Mouse (Mus musculus) embryonic facial prominence, embryonic 13.5 days (tissue): Measurements from ENCODE around the gene St6galnac3. TPM values are rescaled to one million over a fixed set of nuclear protein-coding genes. Genes with fewer than 3 reads are reported as not detected.
"Not testable (repeated sequence)": the region's sequence is repeated elsewhere in the genome, so short reads cannot be mapped to it uniquely, and the experiment has no call there.

Experiments used
- ATAC-seq: fragments of 200-750 bp; cut with Nextera tagmentation; 2 replicates; pipeline ENCODE4 v1.8.0; 2017; ENCODE audit warnings: low read depth; ENCODE audit not compliant: insufficient number of reproducible peaks, insufficient read depth, low FRiP score, low TSS enrichment
- H3K27ac ChIP-seq: fragments of 300-500 bp; sonication (generic); 2 replicates; pipeline ENCODE4 v1.5.1; 2015; ENCODE audit warnings: moderate library complexity, mild to moderate bottlenecking, inconsistent platforms
- H3K27me3 ChIP-seq: fragments of 300-500 bp; sonication (generic); 2 replicates; pipeline ENCODE4 v1.6.1; 2015; ENCODE audit warnings: mild to moderate bottlenecking, inconsistent platforms
- H3K36me3 ChIP-seq: fragments of 300-500 bp; sonication (generic); 2 replicates; pipeline ENCODE4 v1.6.1; 2015; ENCODE audit warnings: mild to moderate bottlenecking, inconsistent platforms
- H3K4me1 ChIP-seq: fragments of 300-500 bp; sonication (generic); 2 replicates; pipeline ENCODE4 v1.6.1; 2015; ENCODE audit warnings: inconsistent platforms
- H3K4me2 ChIP-seq: fragments of 300-500 bp; sonication (generic); 2 replicates; pipeline ENCODE4 v1.6.1; 2015; ENCODE audit warnings: moderate library complexity, mild to moderate bottlenecking, inconsistent platforms
- H3K4me3 ChIP-seq: fragments of 300-500 bp; sonication (generic); 2 replicates; pipeline ENCODE4 v1.5.1; 2015; ENCODE audit warnings: mild to moderate bottlenecking, inconsistent platforms
- H3K9ac ChIP-seq: fragments of 300-500 bp; sonication (generic); 2 replicates; pipeline ENCODE4 v1.6.1; 2015; ENCODE audit warnings: mild to moderate bottlenecking, inconsistent platforms
- H3K9me3 ChIP-seq: fragments of 300-500 bp; sonication (generic); 2 replicates; pipeline ENCODE4 v1.6.1; 2016; ENCODE audit warnings: inconsistent platforms
- WGBS: fragments of 180-500 bp; shearing (Covaris S2); methylation state at CpG from one replicate; pipeline ENCODE4 v1.1.7; 2015; ENCODE audit warnings: mixed read lengths; 5-methylcytosine and 5-hydroxymethylcytosine counted together
- polyA plus RNA-seq: library from polyadenylated mRNA; unstranded; fragments of >200 nt; fragmentation: Nextera tagmentation; extraction: Ambion mirVana; gene quantifications from 2 replicates; pipeline ENCODE4 v1.2.1, GENCODE M21; 2015

Gene St6galnac3
- polyA plus RNA-seq, 1 experiment from 2014 or later = 60.3 TPM

- no peak overlapping the region for H3K9ac ChIP-seq
- ATAC-seq = no peak
- no peaks in the 10 kb centered on the region for H3K27me3 ChIP-seq
- whole genome bisulfite sequencing = 88% methylated on average over 3 of the region's 3 CpGs
- no peaks in the 10 kb centered on the region for H3K9me3 ChIP-seq
- peaks cover 14% of the 10 kb centered on the region for H3K4me1 ChIP-seq
- no peak overlapping the region for H3K27ac ChIP-seq
- H3K36me3 ChIP-seq = no peaks in the 10 kb centered on the region
- H3K4me2 ChIP-seq = no peak overlapping the region
- no peak overlapping the region for H3K4me3 ChIP-seq
Observed at GRCm38 (mm10) chr3:153400259-153400658, 324.7 kb downstream of the St6galnac3 start.

- Histone ChIP-seq H3K4me2 (no peak overlapping the region), H3K4me3 (no peak overlapping the region), H3K27ac (no peak overlapping the region), H3K27me3 (no peaks in the 10 kb centered on the region), H3K9me3 (no peaks in the 10 kb centered on the region), H3K4me1 (peaks cover 15% of the 10 kb centered on the region), H3K9ac (no peak overlapping the region), H3K36me3 (no peaks in the 10 kb centered on the region)
- ATAC-seq = no peak
- 82% methylated on average over 6 of the region's 6 CpGs for WGBS
Observed at GRCm38 (mm10) chr3:153399574-153399973, 325.4 kb downstream of the St6galnac3 start.

GRCm38 (mm10) chr3:153397726-153398125 lies 327.2 kb downstream of the St6galnac3 start:
- Histone ChIP-seq H3K9me3 (0 out of 2 replicates have a peak, but pooled peaks cover 4% of the 10 kb centered on the region), H3K4me2 (no peak overlapping the region), H3K4me1 (peaks cover 15% of the 10 kb centered on the region), H3K9ac (no peak overlapping the region), H3K4me3 (no peak overlapping the region), H3K27me3 (no peaks in the 10 kb centered on the region), H3K27ac (no peak overlapping the region), H3K36me3 (0 out of 2 replicates have a peak, but pooled peaks cover 3% of the 10 kb centered on the region)
- 86% methylated on average over 9 of the region's 9 CpGs for WGBS
- ATAC-seq = no peak

- ATAC-seq = no peak
- Histone ChIP-seq H3K27me3 (no peaks in the 10 kb centered on the region), H3K4me2 (no peak overlapping the region), H3K9me3 (0 out of 2 replicates have a peak, but pooled peaks cover 4% of the 10 kb centered on the region), H3K4me3 (no peak overlapping the region), H3K4me1 (peaks cover 16% of the 10 kb centered on the region), H3K36me3 (0 out of 2 replicates have a peak, but pooled peaks cover 3% of the 10 kb centered on the region), H3K9ac (no peak overlapping the region), H3K27ac (no peak overlapping the region)
- 64% methylated on average over 12 of the region's 12 CpGs for WGBS
Observed at GRCm38 (mm10) chr3:153396375-153397068, 328.5 kb downstream of the St6galnac3 start.

- Histone ChIP-seq H3K36me3 (0 out of 2 replicates have a peak, but pooled peaks cover 3% of the 10 kb centered on the region), H3K4me3 (no peak overlapping the region), H3K27ac (no peak overlapping the region), H3K9ac (no peak overlapping the region), H3K27me3 (no peaks in the 10 kb centered on the region), H3K4me2 (no peak overlapping the region), H3K4me1 (peaks cover 19% of the 10 kb centered on the region), H3K9me3 (0 out of 2 replicates have a peak, but pooled peaks cover 4% of the 10 kb centered on the region)
- 67% methylated on average over 5 of the region's 5 CpGs for WGBS
- ATAC-seq = no peak
Observed at GRCm38 (mm10) chr3:153395351-153395750, 329.6 kb downstream of the St6galnac3 start.

GRCm38 (mm10) chr3:153394751-153395150 lies 330.2 kb downstream of the St6galnac3 start:
- no peaks in the 10 kb centered on the region for H3K27me3 ChIP-seq
- H3K9me3 ChIP-seq = 0 out of 2 replicates have a peak, but pooled peaks cover 4% of the 10 kb centered on the region
- H3K4me1 ChIP-seq = peaks cover 19% of the 10 kb centered on the region
- 96% methylated on average over 4 of the region's 4 CpGs for WGBS
- H3K27ac ChIP-seq = no peak overlapping the region
- H3K4me2 ChIP-seq = no peak overlapping the region
- no peak overlapping the region for H3K4me3 ChIP-seq
- H3K36me3 ChIP-seq = 0 out of 2 replicates have a peak, but pooled peaks cover 3% of the 10 kb centered on the region
- ATAC-seq = no peak
- H3K9ac ChIP-seq = no peak overlapping the region

GRCm38 (mm10) chr3:153394224-153394623 lies 330.8 kb downstream of the St6galnac3 start:
- Histone ChIP-seq H3K27me3 (no peaks in the 10 kb centered on the region), H3K9me3 (0 out of 2 replicates have a peak, but pooled peaks cover 4% of the 10 kb centered on the region), H3K4me1 (peaks cover 19% of the 10 kb centered on the region), H3K27ac (no peak overlapping the region), H3K4me2 (no peak overlapping the region), H3K9ac (no peak overlapping the region), H3K36me3 (0 out of 2 replicates have a peak, but pooled peaks cover 3% of the 10 kb centered on the region), H3K4me3 (no peak overlapping the region)
- 84% methylated on average over 9 of the region's 9 CpGs for WGBS
- ATAC-seq = no peak

GRCm38 (mm10) chr3:153391451-153391850 lies 333.5 kb downstream of the St6galnac3 start:
- not testable (repeated sequence) for H3K4me3 ChIP-seq, ATAC-seq, H3K9ac ChIP-seq, H3K4me2 ChIP-seq, H3K36me3 ChIP-seq, H3K27ac ChIP-seq, H3K27me3 ChIP-seq, H3K9me3 ChIP-seq
- 66% methylated on average over 1 of the region's 1 CpGs for WGBS
- peaks cover 19% of the 10 kb centered on the region for H3K4me1 ChIP-seq

GRCm38 (mm10) chr3:153384651-153385050 lies 340.3 kb downstream of the St6galnac3 start:
- not testable (repeated sequence) for ATAC-seq, H3K27ac ChIP-seq
- WGBS = 83% methylated on average over 5 of the region's 5 CpGs

GRCm38 (mm10) chr3:153383656-153384055 lies 341.3 kb downstream of the St6galnac3 start:
- H3K4me3 ChIP-seq = no peak overlapping the region
- no peak for ATAC-seq
- WGBS = 94% methylated on average over 2 of the region's 2 CpGs
- no peak overlapping the region for H3K4me2 ChIP-seq
- no peaks in the 10 kb centered on the region for H3K4me1 ChIP-seq
- H3K9me3 ChIP-seq = no peaks in the 10 kb centered on the region
- H3K36me3 ChIP-seq = no peaks in the 10 kb centered on the region
- no peak overlapping the region for H3K27ac ChIP-seq
- H3K27me3 ChIP-seq = no peaks in the 10 kb centered on the region
- no peak overlapping the region for H3K9ac ChIP-seq

More at GRCm38 (mm10) chr3:153384651-153385050, 340.3 kb downstream of the St6galnac3 start:
- not testable (repeated sequence) for H3K4me1 ChIP-seq, H3K9me3 ChIP-seq, H3K27me3 ChIP-seq, H3K9ac ChIP-seq, H3K4me2 ChIP-seq, H3K4me3 ChIP-seq, H3K36me3 ChIP-seq

GRCm38 (mm10) chr3:153365057-153365755 lies 359.8 kb downstream of the St6galnac3 start:
- no peaks in the 10 kb centered on the region for H3K27me3 ChIP-seq
- 47% methylated on average over 10 of the region's 10 CpGs for WGBS
- no peak overlapping the region for H3K4me2 ChIP-seq
- H3K4me3 ChIP-seq = no peak overlapping the region
- no peak overlapping the region; the same call in 1 of the 2 replicates for H3K27ac ChIP-seq
- no peaks in the 10 kb centered on the region for H3K36me3 ChIP-seq
- H3K9me3 ChIP-seq = no peaks in the 10 kb centered on the region
- H3K4me1 ChIP-seq = peaks cover 15% of the 10 kb centered on the region
- no peak for ATAC-seq
- no peak overlapping the region for H3K9ac ChIP-seq
